Mouse (Mus musculus): ENCODE data around the gene Ppil4. TPM values are rescaled to one million over a fixed set of nuclear protein-coding genes. Genes with fewer than 3 reads are reported as not detected.

Gene Ppil4
- total and polyA plus RNA-seq, 3 experiments: 30.5 to 86.3 (median 34.7) TPM

GRCm38 (mm10) chr10:7843181-7843580 is 50.5 kb downstream of the Ppil4 start (continued):
- TF ChIP-seq RAD21 (IDR thresholded peaks at IDR 0.05; ENCODE audit: low read depth, low read length) (no peak), POLR2AphosphoS5 (IDR thresholded peaks at IDR 0.05; ENCODE audit: borderline replicate concordance, low read depth, low read length) (no peak)

GRCm38 (mm10) chr10:7844161-7844560 is 51.5 kb downstream of the Ppil4 start:
- Histone ChIP-seq H3K4me1 (ENCODE audit: control insufficient read depth in 1 of 2, insufficient read depth in 2 of 2, low read length in 2 of 2) (0 out of 4 replicates have a peak, but pooled peaks cover 0 to 3% of the 10 kb centered on the region in 2 experiments), H3K27ac (ENCODE audit: control insufficient read depth, low read depth, low read length) (no peak overlapping the region), H3K36me3 (ENCODE audit: control insufficient read depth in 1 of 2, insufficient read depth in 2 of 2, low read length in 2 of 2) (no peaks in the 10 kb centered on the region), H3K27me3 (ENCODE audit: control insufficient read depth in 1 of 2, insufficient read depth in 2 of 2, low read length in 2 of 2) (no peaks in the 10 kb centered on the region; a peak in 1 of 4 replicates), H3K9me3 (replicated peaks; ENCODE audit: insufficient read depth, low read length) (no peaks in the 10 kb centered on the region), H3K9ac (ENCODE audit: control insufficient read depth, low read depth, low read length, poor library complexity, severe bottlenecking) (no peak overlapping the region), H3K4me3 (ENCODE audit: control insufficient read depth in 1 of 2, insufficient read depth in 1 of 2, low read depth in 2 of 2, low read length in 2 of 2) (no peak overlapping the region), H3K79me2 (ENCODE audit: control insufficient read depth, insufficient read depth, low read length, poor library complexity) (no peaks in the 10 kb centered on the region)
- no peak for DNase-seq (ENCODE audit: low read depth, low spot score)
- TF ChIP-seq GABPA (IDR thresholded peaks at IDR 0.05; ENCODE audit: low read depth, low read length) (no peak), ZNF384 (IDR thresholded peaks at IDR 0.05; ENCODE audit: low read depth, low read length) (no peak), E2F4 (IDR thresholded peaks at IDR 0.05; ENCODE audit: borderline replicate concordance, low read depth, low read length) (no peak), MEF2A (IDR thresholded peaks at IDR 0.05; ENCODE audit: extremely low read depth, insufficient replicate concordance, low read depth, low read length, poor library complexity, severe bottlenecking) (no peak), POLR2AphosphoS5 (IDR thresholded peaks at IDR 0.05; ENCODE audit: borderline replicate concordance, low read depth, low read length) (no peak), MAFK (IDR thresholded peaks at IDR 0.05; ENCODE audit: borderline replicate concordance, low read depth, low read length) (no peak), ZKSCAN1 (IDR thresholded peaks at IDR 0.05; ENCODE audit: low read depth, low read length) (no peak), CHD1 (IDR thresholded peaks at IDR 0.05; ENCODE audit: low read depth, low read length) (no peak), BHLHE40 (IDR thresholded peaks at IDR 0.05; ENCODE audit: borderline replicate concordance, low read depth, low read length) (no peak), MAX (IDR thresholded peaks at IDR 0.05; ENCODE audit: low read length) (no peak), ZMIZ1 (IDR thresholded peaks at IDR 0.05; ENCODE audit: low read depth, low read length) (no peak), KAT2A (conservative IDR thresholded peaks at IDR 0.05; ENCODE audit: low read depth, low read length) (no peak)

GRCm38 (mm10) chr10:7845136-7845535 is 52.4 kb downstream of the Ppil4 start:
- no peak overlapping the region for H3K9ac ChIP-seq (ENCODE audit: control insufficient read depth, low read depth, low read length, poor library complexity, severe bottlenecking)
- H3K4me1 ChIP-seq (ENCODE audit: control insufficient read depth in 1 of 2, insufficient read depth in 2 of 2, low read length in 2 of 2): 0 out of 4 replicates have a peak, but pooled peaks cover 0 to 3% of the 10 kb centered on the region in 2 experiments
- no peaks in the 10 kb centered on the region for H3K36me3 ChIP-seq (ENCODE audit: control insufficient read depth in 1 of 2, insufficient read depth in 2 of 2, low read length in 2 of 2)
- no peak overlapping the region for H3K4me3 ChIP-seq (ENCODE audit: control insufficient read depth in 1 of 2, insufficient read depth in 1 of 2, low read depth in 2 of 2, low read length in 2 of 2)
- TF ChIP-seq ZKSCAN1 (IDR thresholded peaks at IDR 0.05; ENCODE audit: low read depth, low read length) (no peak), MEF2A (IDR thresholded peaks at IDR 0.05; ENCODE audit: extremely low read depth, insufficient replicate concordance, low read depth, low read length, poor library complexity, severe bottlenecking) (no peak), KAT2A (conservative IDR thresholded peaks at IDR 0.05; ENCODE audit: low read depth, low read length) (no peak), TAL1 (IDR thresholded peaks at IDR 0.05; ENCODE audit: low read length) (no peak), BHLHE40 (IDR thresholded peaks at IDR 0.05; ENCODE audit: borderline replicate concordance, low read depth, low read length) (no peak), ZNF384 (IDR thresholded peaks at IDR 0.05; ENCODE audit: low read depth, low read length) (no peak), CHD1 (IDR thresholded peaks at IDR 0.05; ENCODE audit: low read depth, low read length) (no peak), MAFK (IDR thresholded peaks at IDR 0.05; ENCODE audit: borderline replicate concordance, low read depth, low read length) (no peak), ZMIZ1 (IDR thresholded peaks at IDR 0.05; ENCODE audit: low read depth, low read length) (no peak), POLR2A (IDR thresholded peaks at IDR 0.05; ENCODE audit: control insufficient read depth in 1 of 2, insufficient read depth in 1 of 2, low read depth in 1 of 2, low read length in 2 of 2, poor library complexity in 1 of 2) (no peak), SMC3 (IDR thresholded peaks at IDR 0.05; ENCODE audit: low read depth, low read length) (no peak), NRF1 (IDR thresholded peaks at IDR 0.05; ENCODE audit: insufficient read depth, low read depth, low read length, poor library complexity, severe bottlenecking) (no peak), TBP (IDR thresholded peaks at IDR 0.05; ENCODE audit: low read depth, low read length) (no peak), HCFC1 (IDR thresholded peaks at IDR 0.05; ENCODE audit: low read depth, low read length) (no peak), USF2 (IDR thresholded peaks at IDR 0.05; ENCODE audit: borderline replicate concordance in 1 of 2, insufficient read depth in 1 of 2, low read depth in 1 of 2, low read length in 2 of 2) (no peak), ETS1 (IDR thresholded peaks at IDR 0.05; ENCODE audit: low read depth, low read length) (no peak), TCF12 (IDR thresholded peaks at IDR 0.05; ENCODE audit: low read depth, low read length) (no peak), POLR2AphosphoS5 (IDR thresholded peaks at IDR 0.05; ENCODE audit: borderline replicate concordance, low read depth, low read length) (no peak)
- no peak overlapping the region for H3K27ac ChIP-seq (ENCODE audit: control insufficient read depth, low read depth, low read length)
- H3K27me3 ChIP-seq (ENCODE audit: control insufficient read depth in 1 of 2, insufficient read depth in 2 of 2, low read length in 2 of 2): no peaks in the 10 kb centered on the region; a peak in 2 of 4 replicates
- no peaks in the 10 kb centered on the region for H3K9me3 ChIP-seq (replicated peaks; ENCODE audit: insufficient read depth, low read length)
- no peak for DNase-seq (ENCODE audit: low read depth, low spot score)
- H3K79me2 ChIP-seq (ENCODE audit: control insufficient read depth, insufficient read depth, low read length, poor library complexity): no peaks in the 10 kb centered on the region
